ENCODE assay signal across 8 mouse cellular contexts in genomic region chr15:83209719-83210118, GRCm38 (mm10). TPM values are rescaled to one million over a fixed set of nuclear protein-coding genes. Genes with fewer than 3 reads are reported as not detected.
DNase-seq lines count a peak whose midpoint lies in the region; ATAC-seq and TF ChIP-seq lines count a peak whose summit lies in the region.

No protein-coding gene starts in this region.

- no peak for DNase-seq in gastrocnemius, adult 2 months
- DNase-seq in gastrocnemius, postnatal 25 days, result no peak
- DNase-seq in retina, postnatal 1 day, result peak; percentile 6
- no peak for DNase-seq in retina, embryonic 14.5 days (ENCODE audit: low spot score)
- no peak for DNase-seq in right cerebral cortex, postnatal 10 days (ENCODE audit: low spot score in 2 of 2)
- no peak for DNase-seq in layer of hippocampus, adult 9-10 months (ENCODE audit: low spot score)
- no peak for DNase-seq in thymus, postnatal 14 days

- WGBS in liver, embryonic 15.5 days (ENCODE audit: insufficient replicate concordance), result 12% methylated on average over 10 of the region's 10 CpGs

- no peak for ATAC-seq in liver, embryonic 15.5 days (ENCODE audit: insufficient read depth)

- no peak overlapping the region for H3K9ac ChIP-seq in liver, embryonic 15.5 days

- no peaks in the 10 kb centered on the region for H3K9me3 ChIP-seq in liver, embryonic 15.5 days (replicated peaks)

- H3K4me2 ChIP-seq in liver, embryonic 15.5 days, result peak overlapping the region; percentile 11; the same call in 1 of the 2 replicates

- H3K4me1 ChIP-seq in liver, embryonic 15.5 days (replicated peaks), result peaks cover 9% of the 10 kb centered on the region; the same call in 1 of the 2 replicates

- H3K4me3 ChIP-seq in gastrocnemius, adult 2 months, result peak overlapping the region; percentile 64
- H3K4me3 ChIP-seq in liver, embryonic 15.5 days (replicated peaks), result no peak overlapping the region

- no peaks in the 10 kb centered on the region for H3K36me3 ChIP-seq in liver, embryonic 15.5 days (replicated peaks)

- peak overlapping the region; percentile 46 for H3K27ac ChIP-seq in gastrocnemius, adult 2 months
- no peak overlapping the region for H3K27ac ChIP-seq in liver, embryonic 15.5 days (replicated peaks)

- no peak for TF ChIP-seq CTCF in gastrocnemius, adult 2 months (IDR thresholded peaks at IDR 0.05)

- peaks cover 34% of the 10 kb centered on the region for H3K27me3 ChIP-seq in liver, embryonic 15.5 days

- intact Hi-C loops in gastrocnemius, adult 2 months (cut with DNase I), result loop anchor here (5.0 kb wide), 6 partner anchors 43 to 397 kb away; partner anchors contain the start of genes A4galt and Serhl

RNA-seq across cellular contexts. Expression of gene Cyb5r3, which starts 37.3 kb away (rescaled TPM):
- 10 to 100 TPM; 39.2 to 43.1 TPM for total RNA-seq in gastrocnemius, adult 2 months (2021)
- total RNA-seq in gastrocnemius, postnatal 25 days (2021), result 10 to 100 TPM; 47.0 to 65.7 TPM
- 143 and 165 TPM in 2 replicates for polyA plus RNA-seq in liver, embryonic 15.5 days (2015; fragmentation: Nextera tagmentation; extraction: Ambion mirVana)

RNA-seq across cellular contexts. Expression of gene A4galt, which starts 41.9 kb away (rescaled TPM):
- total RNA-seq in gastrocnemius, adult 2 months (2021), result 1 to 10 TPM; 2.8 to 4.0 TPM
- 1 to 10 TPM; 3.7 to 4.3 TPM for total RNA-seq in gastrocnemius, postnatal 25 days (2021)
- 0.13 TPM in 1 of 2 replicates, not detected in the other for polyA plus RNA-seq in liver, embryonic 15.5 days (2015; fragmentation: Nextera tagmentation; extraction: Ambion mirVana)
